In the genomic region with DNA sequence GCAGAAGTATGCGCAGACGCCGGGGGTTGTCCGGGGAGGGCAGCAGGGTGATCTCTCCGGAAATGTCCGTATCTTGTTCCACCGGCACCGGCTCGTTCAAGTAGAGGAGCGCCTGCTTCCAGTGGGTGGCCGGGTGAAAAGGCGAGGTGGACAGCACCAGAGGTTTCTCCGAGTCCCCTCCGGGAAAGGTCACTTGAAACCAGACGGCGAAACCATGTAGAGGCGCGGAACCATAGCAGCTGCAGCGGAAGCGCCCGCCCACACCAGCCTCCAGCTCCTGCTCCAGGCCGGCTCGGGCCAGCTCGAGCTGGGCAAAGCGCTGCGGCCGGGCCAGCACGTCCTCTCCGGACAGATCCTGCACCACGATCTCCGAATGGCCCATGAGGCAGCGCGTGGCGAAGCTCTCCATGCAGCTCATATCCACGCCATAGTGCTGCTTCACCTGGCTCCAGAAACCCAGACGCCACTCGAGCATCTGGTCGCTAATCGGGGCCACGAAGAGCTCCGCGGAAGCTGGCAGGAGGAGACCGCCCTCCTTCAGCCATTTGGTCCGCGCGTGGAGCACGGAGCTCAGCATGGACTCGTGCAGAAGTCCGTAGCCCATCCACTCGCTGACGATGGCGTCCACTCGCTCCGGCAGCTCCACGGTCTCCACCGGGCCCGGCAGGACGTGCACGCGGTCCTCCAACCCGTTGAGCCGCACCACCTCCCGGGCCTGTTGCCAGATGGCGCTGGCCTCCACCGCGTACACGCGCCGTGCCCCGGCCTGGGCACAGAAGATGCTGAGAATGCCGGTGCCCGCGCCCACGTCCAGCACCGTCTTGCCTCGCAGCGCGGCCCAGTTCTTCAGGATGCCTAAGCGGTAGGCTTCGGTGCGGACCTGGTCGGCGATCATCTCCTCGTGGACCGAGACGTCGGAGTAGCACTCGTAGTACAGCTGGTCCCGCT, we compare ENCODE assay signal across 8 mouse cellular contexts. TPM values are rescaled to one million over a fixed set of nuclear protein-coding genes. Genes with fewer than 3 reads are reported as not detected.
DNase-seq lines count a peak whose midpoint lies in the region; ATAC-seq and TF ChIP-seq lines count a peak whose summit lies in the region.

No protein-coding gene starts in this region.

- peak overlapping the region; percentile 62 for H3K27ac ChIP-seq in MEL (ENCODE audit: control insufficient read depth, low read depth, low read length)
- H3K27ac ChIP-seq in cerebellum, adult 2 months (ENCODE audit: insufficient read depth, low read length): peak overlapping the region; percentile 77
- H3K27ac ChIP-seq in forebrain, postnatal 0 days (ENCODE audit: low read depth, low read length): peak overlapping the region; percentile 97
- peak overlapping the region; percentile 92 for H3K27ac ChIP-seq in lung, embryonic 14.5 days (ENCODE audit: low read depth)
- peak overlapping the region; percentile 56 for H3K27ac ChIP-seq in olfactory bulb, adult 2 months (ENCODE audit: insufficient read depth, low read depth, low read length)

- peak; percentile 80 for ATAC-seq in forebrain, postnatal 0 days
- peak; percentile 88 for ATAC-seq in lung, embryonic 14.5 days (ENCODE audit: insufficient read depth)

- H3K79me2 ChIP-seq in MEL (ENCODE audit: control insufficient read depth, insufficient read depth, low read length, poor library complexity): peaks cover 25% of the 10 kb centered on the region

- peak; percentile 66 for DNase-seq in MEL (ENCODE audit: low read depth, low spot score)
- DNase-seq in cerebellum, adult 2 months: peak; percentile 86 to 88
- DNase-seq in forebrain, postnatal 0 days: peak; percentile 70
- peak; percentile 75 for DNase-seq in heart, postnatal 4 days
- peak; percentile 55 to 71 for DNase-seq in layer of hippocampus, adult 8-10 months (ENCODE audit: low spot score in 2 of 2)
- DNase-seq in lung, embryonic 14.5 days: peak; percentile 83
- peak; percentile 38 to 43 for DNase-seq in thymus, adult 18-20 months

- peak overlapping the region; percentile 67 to 94 for H3K4me3 ChIP-seq in MEL (ENCODE audit: control insufficient read depth in 1 of 2, insufficient read depth in 1 of 2, low read depth in 2 of 2, low read length in 2 of 2)
- peak overlapping the region; percentile 84 for H3K4me3 ChIP-seq in cerebellum, adult 2 months (replicated peaks; ENCODE audit: insufficient read depth, low read depth, low read length)
- H3K4me3 ChIP-seq in forebrain, postnatal 0 days (ENCODE audit: low read depth, low read length): peak overlapping the region; percentile 79
- H3K4me3 ChIP-seq in lung, embryonic 14.5 days (ENCODE audit: low read depth, low read length): peak overlapping the region; percentile 92
- peak overlapping the region; percentile 82 for H3K4me3 ChIP-seq in olfactory bulb, adult 2 months (ENCODE audit: insufficient read depth, low read depth, low read length)

- peaks cover 0 to 25% of the 10 kb centered on the region in 2 experiments; a peak in 2 of 4 replicates for H3K36me3 ChIP-seq in MEL (ENCODE audit: control insufficient read depth in 1 of 2, insufficient read depth in 2 of 2, low read length in 2 of 2)
- H3K36me3 ChIP-seq in forebrain, postnatal 0 days (ENCODE audit: insufficient read depth): peaks cover 13% of the 10 kb centered on the region
- H3K36me3 ChIP-seq in lung, embryonic 14.5 days (ENCODE audit: insufficient read depth): peaks cover 8% of the 10 kb centered on the region; the same call in 1 of the 2 replicates

- no peak for TF ChIP-seq EP300 in MEL (IDR thresholded peaks at IDR 0.05; ENCODE audit: low read depth in 1 of 2, low read length in 2 of 2)

- peaks cover 10 to 11% of the 10 kb centered on the region in 2 experiments for H3K4me1 ChIP-seq in MEL (ENCODE audit: control insufficient read depth in 1 of 2, insufficient read depth in 2 of 2, low read length in 2 of 2)
- no peaks in the 10 kb centered on the region; the same call in 1 of the 2 replicates for H3K4me1 ChIP-seq in cerebellum, adult 2 months (ENCODE audit: control insufficient read depth, insufficient read depth, low read length)
- H3K4me1 ChIP-seq in forebrain, postnatal 0 days (ENCODE audit: insufficient read depth): peaks cover 9% of the 10 kb centered on the region; the same call in 1 of the 2 replicates
- peaks cover 4% of the 10 kb centered on the region; the same call in 1 of the 2 replicates for H3K4me1 ChIP-seq in lung, embryonic 14.5 days (ENCODE audit: insufficient read depth)
- H3K4me1 ChIP-seq in olfactory bulb, adult 2 months (ENCODE audit: control insufficient read depth, insufficient read depth, low read length): no peaks in the 10 kb centered on the region

- H3K9ac ChIP-seq in MEL (ENCODE audit: control insufficient read depth, low read depth, low read length, poor library complexity, severe bottlenecking): peak overlapping the region; percentile 93
- peak overlapping the region; percentile 97 for H3K9ac ChIP-seq in forebrain, postnatal 0 days
- peak overlapping the region; percentile 93 for H3K9ac ChIP-seq in lung, embryonic 14.5 days

- peak; percentile 26 to 37; a peak in 1 of 4 replicates for TF ChIP-seq POLR2A in MEL (IDR thresholded peaks at IDR 0.05; ENCODE audit: control insufficient read depth in 1 of 2, insufficient read depth in 1 of 2, low read depth in 1 of 2, low read length in 2 of 2, poor library complexity in 1 of 2)
- TF ChIP-seq POLR2A in cerebellum, adult 2 months (IDR thresholded peaks at IDR 0.05; ENCODE audit: borderline replicate concordance, insufficient read depth, low read length): no peak
- no peak for TF ChIP-seq POLR2A in olfactory bulb, adult 2 months (IDR thresholded peaks at IDR 0.05; ENCODE audit: insufficient read depth, low read depth, low read length)

- H3K27me3 ChIP-seq in MEL (ENCODE audit: control insufficient read depth in 1 of 2, insufficient read depth in 2 of 2, low read length in 2 of 2): no peaks in the 10 kb centered on the region
- H3K27me3 ChIP-seq in cerebellum, adult 2 months (ENCODE audit: control insufficient read depth, insufficient read depth, low read length): no peaks in the 10 kb centered on the region
- no peaks in the 10 kb centered on the region for H3K27me3 ChIP-seq in forebrain, postnatal 0 days (ENCODE audit: insufficient read depth, low read length)
- no peaks in the 10 kb centered on the region for H3K27me3 ChIP-seq in lung, embryonic 14.5 days (ENCODE audit: insufficient read depth, low read length)

- H3K9me3 ChIP-seq in MEL (replicated peaks; ENCODE audit: insufficient read depth, low read length): no peaks in the 10 kb centered on the region
- H3K9me3 ChIP-seq in forebrain, postnatal 0 days (ENCODE audit: low read length): no peaks in the 10 kb centered on the region
- H3K9me3 ChIP-seq in lung, embryonic 14.5 days (ENCODE audit: low read depth, low read length): no peaks in the 10 kb centered on the region

- no peak for TF ChIP-seq CTCF in MEL (IDR thresholded peaks at IDR 0.05 in 2 of 3, conservative IDR thresholded peaks at IDR 0.05 in 1 of 3; ENCODE audit: control insufficient read depth in 1 of 3, insufficient read depth in 1 of 3, low read depth in 2 of 3, low read length in 3 of 3, poor library complexity in 1 of 3, severe bottlenecking in 1 of 3)
- TF ChIP-seq CTCF in cerebellum, adult 2 months (IDR thresholded peaks at IDR 0.05; ENCODE audit: borderline replicate concordance, insufficient read depth, low read depth, low read length): no peak
- peak; percentile 25; the same call in 1 of the 2 replicates for TF ChIP-seq CTCF in forebrain, postnatal 0 days (IDR thresholded peaks at IDR 0.05; ENCODE audit: low read depth)
- TF ChIP-seq CTCF in lung, embryonic 14.5 days (IDR thresholded peaks at IDR 0.05; ENCODE audit: low read depth): no peak
- no peak for TF ChIP-seq CTCF in olfactory bulb, adult 2 months (IDR thresholded peaks at IDR 0.05; ENCODE audit: insufficient read depth, low read depth, low read length)

- H3K4me2 ChIP-seq in forebrain, postnatal 0 days (ENCODE audit: low read depth): peak overlapping the region; percentile 72
- peak overlapping the region; percentile 73 for H3K4me2 ChIP-seq in lung, embryonic 14.5 days

- no peak for TF ChIP-seq RAD21 in MEL (IDR thresholded peaks at IDR 0.05; ENCODE audit: low read depth, low read length)

- WGBS in cerebellum, adult 2 months: under 1% methylated on average over 89 of the region's 89 CpGs
- 2% methylated on average over 89 of the region's 89 CpGs for WGBS in forebrain, postnatal 0 days
- WGBS in lung, embryonic 14.5 days: under 1% methylated on average over 89 of the region's 89 CpGs
- WGBS in olfactory bulb, adult 2 months: under 1% methylated on average over 89 of the region's 89 CpGs

TF ChIP-seq in MEL, 35 proteins besides CTCF, POLR2A, EP300 and RAD21:
- TF ChIP-seq E2F4 (IDR thresholded peaks at IDR 0.05; ENCODE audit: borderline replicate concordance, low read depth, low read length) (no peak; the same call in 1 of the 2 replicates), MXI1 (IDR thresholded peaks at IDR 0.05; ENCODE audit: low read depth, low read length) (0 out of 2 replicates have a peak, but pooled peaks have one; percentile 22), SIN3A (IDR thresholded peaks at IDR 0.05; ENCODE audit: low read length) (peak; percentile 10; the same call in 1 of the 2 replicates)
TF ChIP-seq in MEL: peak in this region for 2.

RNA-seq across cellular contexts. Expression of a gene that starts 0.6 kb away (rescaled TPM):
- 15.9 and 20.7 TPM in 2 replicates for total RNA-seq in MEL (2012; rRNA removed)
- polyA plus RNA-seq in MEL (2012; ENCODE audit: insufficient read depth in 1 of 2, insufficient read length in 2 of 2, low read depth in 1 of 2, low replicate concordance in 2 of 2, missing spikeins in 1 of 2): 10 to 100 TPM in 1 of 2 experiments, not detected in 1; 19.9 TPM
- polyA plus RNA-seq in cerebellum, adult 2 months (2012; rRNA removed): 16.7 and 17.3 TPM in 2 replicates
- 27.9 and 39.8 TPM in 2 replicates for total RNA-seq in forebrain, postnatal 0 days (2014; rRNA removed)
- polyA plus RNA-seq in forebrain, postnatal 0 days (2015; fragmentation: Nextera tagmentation; extraction: Ambion mirVana): 22.6 and 23.4 TPM in 2 replicates
- 10 to 100 TPM in 1 of 2 experiments, 1 to 10 TPM in 1; 9.0 to 10.3 TPM for total RNA-seq in heart, postnatal 4 days (2021)
- 10 to 100 TPM; 14.0 to 17.3 (median 16.0) TPM for total RNA-seq in layer of hippocampus, adult 8-10 months (2022)
- 23.8 and 27.7 TPM in 2 replicates for polyA plus RNA-seq in lung, embryonic 14.5 days (2014; fragmentation: Nextera tagmentation; extraction: Ambion mirVana)
- not detected in 2 replicates for polyA plus RNA-seq in olfactory bulb, adult 2 months (2012; ENCODE audit: insufficient read depth, insufficient read length, low replicate concordance, missing spikeins)

Comparison
In these comparisons a context has a peak if more than half of its experiments do, and no peak if none do; other contexts are left out.
1. Peak in every context shown above with its lines: DNase-seq, ATAC-seq, H3K4me3 ChIP-seq and H3K27ac ChIP-seq.
2. POLR2A ChIP-seq: peak in MEL (2 of 2); none in cerebellum, adult 2 months (single experiment) and olfactory bulb, adult 2 months (single experiment).
3. RNA of a gene that starts 0.6 kb away (polyA plus RNA-seq): 23.8 to 27.7 TPM in lung, embryonic 14.5 days, 22.6 to 23.4 TPM in forebrain, postnatal 0 days, 19.9 TPM in MEL and 16.7 to 17.3 TPM in cerebellum, adult 2 months; not detected in olfactory bulb, adult 2 months; every median in the first group is over 10 times any median in the second.